28 mouse cellular contexts compared by ENCODE assay signal in genomic region chr8:110373695-110374094, GRCm38 (mm10).
DNase-seq lines count a peak whose midpoint lies in the region; ATAC-seq and TF ChIP-seq lines count a peak whose summit lies in the region.
"Had no signal": no experiment of that assay in that cellular context is flagged by ENCODE, and none has a peak within 500 bp of the region (broad histone marks: within the 10 kb centered on the region; RNA-seq: fewer than 3 reads in every experiment).

No protein-coding gene starts in this region.

- TF ChIP-seq POLR2A in heart, adult 2 months (IDR thresholded peaks at IDR 0.05; ENCODE audit: insufficient read depth, low read depth, low read length), result no peak

- H3K9ac ChIP-seq in heart, adult 2 months (ENCODE audit: low read depth, low read length), result no peak overlapping the region
- H3K9ac ChIP-seq in heart, embryonic 12.5 days, result no peak overlapping the region
- no peak overlapping the region for H3K9ac ChIP-seq in liver, embryonic 14.5 days (replicated peaks)
- no peak overlapping the region for H3K9ac ChIP-seq in liver, embryonic 11.5 days (ENCODE audit: low read depth, low read length)
- H3K9ac ChIP-seq: embryonic facial prominence, embryonic 15.5 days; forebrain, embryonic 12.5 days; hindbrain, embryonic 12.5 days had no signal

- H3K9me3 ChIP-seq in heart, embryonic 12.5 days (replicated peaks), result no peaks in the 10 kb centered on the region
- H3K9me3 ChIP-seq in liver, embryonic 14.5 days (ENCODE audit: control insufficient read depth, low read length), result no peaks in the 10 kb centered on the region
- H3K9me3 ChIP-seq in liver, embryonic 11.5 days (ENCODE audit: control insufficient read depth, low read length), result no peaks in the 10 kb centered on the region
- H3K9me3 ChIP-seq in E14TG2a.4 (ENCODE audit: low read length), result no peaks in the 10 kb centered on the region
- H3K9me3 ChIP-seq: embryonic facial prominence, embryonic 10.5 days; embryonic facial prominence, embryonic 15.5 days; forebrain, embryonic 12.5 days; heart, embryonic 10.5 days; hindbrain, embryonic 12.5 days had no signal

- TF ChIP-seq EP300 in heart, adult 2 months (IDR thresholded peaks at IDR 0.05; ENCODE audit: insufficient read depth, low read depth, low read length), result no peak
- TF ChIP-seq EP300 in liver, embryonic 14.5 days (IDR thresholded peaks at IDR 0.05; ENCODE audit: low read depth), result no peak

- no peaks in the 10 kb centered on the region for H3K27me3 ChIP-seq in heart, adult 2 months (ENCODE audit: control insufficient read depth, insufficient read depth, low read length)
- H3K27me3 ChIP-seq in heart, embryonic 12.5 days (replicated peaks), result no peaks in the 10 kb centered on the region; the same call in 1 of the 2 replicates
- no peaks in the 10 kb centered on the region for H3K27me3 ChIP-seq in liver, embryonic 14.5 days (ENCODE audit: control insufficient read depth, insufficient read depth, low read length)
- no peaks in the 10 kb centered on the region for H3K27me3 ChIP-seq in liver, embryonic 11.5 days (replicated peaks; ENCODE audit: control insufficient read depth, insufficient read depth, low read length)
- H3K27me3 ChIP-seq in E14TG2a.4 (ENCODE audit: insufficient read depth, low read length), result peaks cover 22% of the 10 kb centered on the region
- H3K27me3 ChIP-seq: embryonic facial prominence, embryonic 15.5 days; forebrain, embryonic 12.5 days; hindbrain, embryonic 12.5 days had no signal

- WGBS in heart, adult 2 months, result 79% methylated on average over 4 of the region's 4 CpGs
- WGBS in heart, embryonic 12.5 days, result 74% methylated on average over 4 of the region's 4 CpGs
- 60% methylated on average over 4 of the region's 4 CpGs for WGBS in liver, embryonic 14.5 days (ENCODE audit: insufficient replicate concordance)
- WGBS in liver, embryonic 11.5 days, result 81% methylated on average over 4 of the region's 4 CpGs

- no peak for DNase-seq in heart, adult 2 months
- no peak for DNase-seq in liver, embryonic 14.5 days (ENCODE audit: low read depth in 3 of 3, low spot score in 3 of 3)
- no peak for DNase-seq in liver, embryonic 11.5 days (ENCODE audit: low spot score)
- DNase-seq in 416B (ENCODE audit: low read depth), result peak; percentile 12
- no peak for DNase-seq in spleen, postnatal 10 days (ENCODE audit: low spot score in 2 of 2)
- no peak for DNase-seq in gastrocnemius, adult 2 months
- DNase-seq: adrenal gland, postnatal 14 days; B cell, adult 2 months; cerebellum, adult 11 months; cerebellum, postnatal 25 days; gastrocnemius, postnatal 14 days; heart, postnatal 36 days; kidney, adult 18-20 months; kidney, postnatal 10 days; liver; lung, adult 18-20 months; lung, postnatal 36 days; right cerebral cortex, adult 18-20 months; thymus, postnatal 25 days had no signal

- no peaks in the 10 kb centered on the region for H3K79me2 ChIP-seq in heart, adult 2 months (replicated peaks; ENCODE audit: control insufficient read depth, insufficient read depth, low read length)

- H3K4me2 ChIP-seq in heart, embryonic 12.5 days, result no peak overlapping the region
- no peak overlapping the region for H3K4me2 ChIP-seq in liver, embryonic 14.5 days (ENCODE audit: low read depth)
- H3K4me2 ChIP-seq in liver, embryonic 11.5 days, result no peak overlapping the region
- H3K4me2 ChIP-seq: embryonic facial prominence, embryonic 15.5 days; forebrain, embryonic 12.5 days; hindbrain, embryonic 12.5 days; midbrain, embryonic 11.5 days had no signal

- no peak overlapping the region for H3K4me3 ChIP-seq in heart, adult 2 months
- H3K4me3 ChIP-seq in heart, embryonic 12.5 days, result no peak overlapping the region
- H3K4me3 ChIP-seq in liver, embryonic 14.5 days (ENCODE audit: insufficient read depth in 1 of 2, low read depth in 2 of 2, low read length in 2 of 2), result no peak overlapping the region
- no peak overlapping the region for H3K4me3 ChIP-seq in liver, embryonic 11.5 days (ENCODE audit: low read depth, low read length)
- H3K4me3 ChIP-seq in E14TG2a.4 (replicated peaks; ENCODE audit: low read length), result no peak overlapping the region
- no peak overlapping the region for H3K4me3 ChIP-seq in gastrocnemius, adult 2 months
- H3K4me3 ChIP-seq: embryonic facial prominence, embryonic 10.5 days; embryonic facial prominence, embryonic 15.5 days; forebrain, embryonic 12.5 days; heart, embryonic 10.5 days; hindbrain, embryonic 12.5 days had no signal

- intact Hi-C loops in heart, adult 2 months (cut with DNase I), result no loop called here
- intact Hi-C loops in gastrocnemius, adult 2 months (cut with DNase I), result no loop called here

- ATAC-seq in heart, embryonic 12.5 days (ENCODE audit: insufficient number of reproducible peaks, low FRiP score), result no peak
- no peak for ATAC-seq in liver, embryonic 14.5 days (ENCODE audit: insufficient read depth)
- no peak for ATAC-seq in liver, embryonic 11.5 days (replicated peaks; ENCODE audit: low FRiP score)
- ATAC-seq: midbrain, embryonic 16.5 days had no signal

- no peak overlapping the region for H3K27ac ChIP-seq in heart, adult 2 months
- H3K27ac ChIP-seq in heart, embryonic 12.5 days (ENCODE audit: poor library complexity, severe bottlenecking), result no peak overlapping the region
- H3K27ac ChIP-seq in liver, embryonic 14.5 days, result no peak overlapping the region
- no peak overlapping the region for H3K27ac ChIP-seq in liver, embryonic 11.5 days (ENCODE audit: low read depth, low read length)
- H3K27ac ChIP-seq in gastrocnemius, adult 2 months, result no peak overlapping the region
- H3K27ac ChIP-seq: embryonic facial prominence, embryonic 10.5 days; embryonic facial prominence, embryonic 15.5 days; forebrain, embryonic 12.5 days; heart, embryonic 10.5 days; hindbrain, embryonic 12.5 days had no signal

- TF ChIP-seq CTCF in heart, adult 2 months (IDR thresholded peaks at IDR 0.05), result 0 out of 2 replicates have a peak, but pooled peaks have one; percentile 2
- TF ChIP-seq CTCF in liver, embryonic 14.5 days (IDR thresholded peaks at IDR 0.05; ENCODE audit: low read depth), result peak; percentile 2; the same call in 1 of the 2 replicates
- TF ChIP-seq CTCF in E14TG2a.4 (conservative IDR thresholded peaks at IDR 0.05; ENCODE audit: low read length), result 0 out of 2 replicates have a peak, but pooled peaks have one; percentile 12
- TF ChIP-seq CTCF in gastrocnemius, adult 2 months (IDR thresholded peaks at IDR 0.05), result no peak

- no peaks in the 10 kb centered on the region for H3K36me3 ChIP-seq in heart, adult 2 months (ENCODE audit: control insufficient read depth, insufficient read depth, low read length)
- H3K36me3 ChIP-seq in heart, embryonic 12.5 days, result no peaks in the 10 kb centered on the region
- H3K36me3 ChIP-seq in liver, embryonic 14.5 days (replicated peaks; ENCODE audit: control insufficient read depth, insufficient read depth, low read depth), result no peaks in the 10 kb centered on the region
- no peaks in the 10 kb centered on the region for H3K36me3 ChIP-seq in liver, embryonic 11.5 days (ENCODE audit: control insufficient read depth, insufficient read depth, low read length)
- H3K36me3 ChIP-seq in E14TG2a.4 (ENCODE audit: insufficient read depth, low read length), result no peaks in the 10 kb centered on the region
- H3K36me3 ChIP-seq: embryonic facial prominence, embryonic 10.5 days; embryonic facial prominence, embryonic 15.5 days; forebrain, embryonic 12.5 days; heart, embryonic 10.5 days; hindbrain, embryonic 12.5 days had no signal

- no peaks in the 10 kb centered on the region for H3K4me1 ChIP-seq in heart, adult 2 months (ENCODE audit: control insufficient read depth, insufficient read depth, low read length)
- no peaks in the 10 kb centered on the region for H3K4me1 ChIP-seq in heart, embryonic 12.5 days (replicated peaks)
- no peaks in the 10 kb centered on the region for H3K4me1 ChIP-seq in liver, embryonic 14.5 days (replicated peaks; ENCODE audit: control insufficient read depth in 2 of 2, insufficient read depth in 2 of 2, low read length in 1 of 2)
- no peaks in the 10 kb centered on the region for H3K4me1 ChIP-seq in liver, embryonic 11.5 days (replicated peaks; ENCODE audit: control insufficient read depth, insufficient read depth, low read length)
- H3K4me1 ChIP-seq in E14TG2a.4 (replicated peaks; ENCODE audit: low read depth, low read length), result no peaks in the 10 kb centered on the region
- H3K4me1 ChIP-seq: embryonic facial prominence, embryonic 10.5 days; embryonic facial prominence, embryonic 15.5 days; forebrain, embryonic 12.5 days; heart, embryonic 10.5 days; hindbrain, embryonic 12.5 days had no signal
